Mouse (Mus musculus): ENCODE results near the gene Gcg.

DNA sequence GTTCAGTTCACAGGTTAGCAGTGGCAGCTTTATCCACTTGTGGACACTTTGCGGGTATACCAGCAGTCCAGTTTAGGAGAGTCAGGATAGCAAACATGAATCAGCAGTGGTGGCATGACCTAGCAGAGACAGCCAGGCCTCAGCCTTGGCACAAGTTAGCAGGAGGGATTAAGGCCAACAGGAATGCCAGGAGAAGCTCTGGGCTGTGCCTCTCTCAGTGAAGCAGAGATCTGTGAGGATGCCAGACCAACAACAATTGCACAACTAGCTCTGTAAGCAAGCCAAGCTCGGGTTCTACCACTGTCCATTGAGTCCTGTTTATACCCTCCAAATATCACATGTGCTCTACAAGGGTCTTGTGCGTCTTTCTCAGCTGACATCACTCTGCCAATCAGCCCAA, 57.5 kb downstream of the Gcg start:
- TF ChIP-seq ZMIZ1 (IDR thresholded peaks at IDR 0.05; ENCODE audit: low read depth, low read length) (no peak), CTCF (conservative IDR thresholded peaks at IDR 0.05 in 1 of 2, IDR thresholded peaks at IDR 0.05 in 1 of 2; ENCODE audit: low read depth in 2 of 2, low read length in 2 of 2) (no peak), POLR2A (IDR thresholded peaks at IDR 0.05; ENCODE audit: low read depth, low read length) (no peak), MAX (IDR thresholded peaks at IDR 0.05; ENCODE audit: low read length) (no peak), MAFK (IDR thresholded peaks at IDR 0.05; ENCODE audit: insufficient replicate concordance, low read length) (no peak), TBP (conservative IDR thresholded peaks at IDR 0.05; ENCODE audit: low read depth, low read length) (no peak), EP300 (IDR thresholded peaks at IDR 0.05; ENCODE audit: low read length) (no peak), CHD2 (IDR thresholded peaks at IDR 0.05; ENCODE audit: low read length) (no peak), CHD1 (IDR thresholded peaks at IDR 0.05; ENCODE audit: low read depth, low read length) (no peak), TCF12 (IDR thresholded peaks at IDR 0.05; ENCODE audit: low read depth, low read length) (no peak), USF2 (conservative IDR thresholded peaks at IDR 0.05; ENCODE audit: low read depth, low read length) (no peak), UBTF (IDR thresholded peaks at IDR 0.05; ENCODE audit: low read depth, low read length) (no peak)
